Mouse (Mus musculus) large intestine, adult 2 months (tissue): ENCODE measurements at regions not wholly inside any gene's neighbourhood (a gene's known extent, or its start where the extent isn't known, plus 50 kb on each side); places are given as distances from the start of the nearest gene placed in this dataset.

Source experiments
- DNase-seq: peaks from one replicate; pipeline ENCODE4 v3.0.0-alpha.2; 2012; ENCODE audit warnings: low read depth, low spot score
- WGBS: fragments of 180-500 bp; shearing (Covaris S2); methylation state at CpG from one replicate; pipeline ENCODE4 v1.1.7; 2018; 5-methylcytosine and 5-hydroxymethylcytosine counted together

- DNase-seq, result no peak
- 27% methylated on average over 3 of the region's 3 CpGs for WGBS
Observed at GRCm38 (mm10) chr16:77252349-77252748, 238.8 kb downstream of the Usp25 start.

GRCm38 (mm10) chr16:77251422-77251821, 237.9 kb downstream of the Usp25 start:
- no peak for DNase-seq
- 30% methylated on average over 3 of the region's 3 CpGs for WGBS

- 56% methylated on average over 6 of the region's 6 CpGs for WGBS
- DNase-seq, result no peak
Observed at GRCm38 (mm10) chr16:77240876-77241275, 227.4 kb downstream of the Usp25 start.

- WGBS, result 49% methylated on average over 9 of the region's 9 CpGs
- no peak for DNase-seq
Observed at GRCm38 (mm10) chr16:77239176-77239790, 225.8 kb downstream of the Usp25 start.

GRCm38 (mm10) chr16:77238358-77239175, 225.1 kb downstream of the Usp25 start:
- 76% methylated on average over 13 of the region's 13 CpGs for WGBS
- no peak for DNase-seq

GRCm38 (mm10) chr16:77237631-77238357, 224.3 kb downstream of the Usp25 start:
- 73% methylated on average over 7 of the region's 7 CpGs for WGBS
- no peak for DNase-seq

GRCm38 (mm10) chr16:77237272-77237603, 223.7 kb downstream of the Usp25 start:
- 85% methylated on average over 2 of the region's 2 CpGs for WGBS
- no peak for DNase-seq

GRCm38 (mm10) chr16:77236509-77237271, 223.2 kb downstream of the Usp25 start:
- no peak for DNase-seq
- 25% methylated on average over 13 of the region's 13 CpGs for WGBS

GRCm38 (mm10) chr16:77236021-77236420, 222.5 kb downstream of the Usp25 start:
- WGBS, result 91% methylated on average over 4 of the region's 4 CpGs
- no peak for DNase-seq

GRCm38 (mm10) chr16:77235449-77235848, 221.9 kb downstream of the Usp25 start:
- no peak for DNase-seq
- WGBS, result 80% methylated on average over 5 of the region's 5 CpGs
